Mouse (Mus musculus) retina, adult 2 months (tissue): ENCODE measurements around the gene Gba2.
"Not testable (repeated sequence)": the region's sequence is repeated elsewhere in the genome, so short reads cannot be mapped to it uniquely, and the experiment has no call there.

Source experiments
- DNase-seq: peaks from one replicate; pipeline ENCODE4 v3.0.0-alpha.2; 2012; ENCODE audit warnings: low read depth, low spot score

Gba2 gene

GRCm38 (mm10) chr4:43578376-43579204, at the start of gene Gba2, which contains the start of gene Rgp1:
Gene Gba2 (minus strand): TSS chr4:43578873.
Gene Rgp1 (plus strand): TSS chr4:43578715.
- DNase-seq = peak; percentile 72

- no peak for DNase-seq
These were observed 41.6 kb upstream of the Gba2 start for GRCm38 (mm10) chr4:43620146-43620778.

- DNase-seq = no peak
These were observed 34.5 kb upstream of the Gba2 start for GRCm38 (mm10) chr4:43613060-43613730.

- DNase-seq = no peak
These were observed 33.9 kb upstream of the Gba2 start for GRCm38 (mm10) chr4:43612534-43612933.

GRCm38 (mm10) chr4:43604751-43605685, 26.3 kb upstream of the Gba2 start:
- DNase-seq = peak; percentile 20

- no peak for DNase-seq
These were observed 25.4 kb upstream of the Gba2 start for GRCm38 (mm10) chr4:43604099-43604498.

- DNase-seq = no peak
These were observed 21.7 kb upstream of the Gba2 start for GRCm38 (mm10) chr4:43600195-43600934.

- no peak for DNase-seq
These were observed 20.1 kb upstream of the Gba2 start for GRCm38 (mm10) chr4:43598650-43599380.

GRCm38 (mm10) chr4:43598200-43598599, 19.5 kb upstream of the Gba2 start:
- DNase-seq = no peak

GRCm38 (mm10) chr4:43596597-43596996, 17.9 kb upstream of the Gba2 start:
- not testable (repeated sequence) for DNase-seq

GRCm38 (mm10) chr4:43593453-43593852, 14.8 kb upstream of the Gba2 start:
- DNase-seq = no peak

- no peak for DNase-seq
These were observed 13.3 kb upstream of the Gba2 start for GRCm38 (mm10) chr4:43591961-43592360.

- DNase-seq = no peak
These were observed 12.9 kb upstream of the Gba2 start for GRCm38 (mm10) chr4:43591543-43591942.

GRCm38 (mm10) chr4:43587681-43588080, 9.0 kb upstream of the Gba2 start:
- no peak for DNase-seq

GRCm38 (mm10) chr4:43586411-43586810, 7.7 kb upstream of the Gba2 start:
- DNase-seq = no peak

GRCm38 (mm10) chr4:43585682-43586081, 7.0 kb upstream of the Gba2 start:
- no peak for DNase-seq

GRCm38 (mm10) chr4:43584444-43585416, 6.1 kb upstream of the Gba2 start, which contains the start of gene Msmp:
Gene Msmp (minus strand): TSS chr4:43584494.
- no peak for DNase-seq

GRCm38 (mm10) chr4:43583421-43583820, 4.7 kb upstream of the Gba2 start:
- DNase-seq = no peak

- DNase-seq = no peak
These were observed 3.6 kb upstream of the Gba2 start for GRCm38 (mm10) chr4:43582241-43582640.
